Mouse (Mus musculus) megakaryocyte-erythroid progenitor cell, adult 5-6 weeks (primary cell): ENCODE results near the gene Lyar. TPM values are rescaled to one million over a fixed set of nuclear protein-coding genes. Genes with fewer than 3 reads are reported as not detected.

Experiments used
- ATAC-seq: replicated peaks from 2 replicates; pipeline ENCODE4 v1.8.0; 2016; ENCODE audit warnings: mild to moderate bottlenecking, inconsistent platforms; ENCODE audit not compliant: severe bottlenecking, poor library complexity, low FRiP score, low TSS enrichment
- total RNA-seq, 2 experiments: library from RNA; stranded (forward) in 1 of 2; stranded (reverse) in 1 of 2; fragments of 200-1000, 215-1000 nt in 1 of 2; fragments of >200 nt in 1 of 2; fragmentation: Nextera tagmentation in 1 of 2; gene quantifications; 2 replicates each; pipeline ENCODE4 v1.2.3; 2014 to 2017

The Lyar gene
- total RNA-seq, 2 experiments from 2014 or later, result 198 to 298 TPM

GRCm38 (mm10) chr5:38241473-38241834 lies 21.2 kb downstream of the Lyar start:
- ATAC-seq, result no peak

- ATAC-seq, result no peak
Observed at GRCm38 (mm10) chr5:38241966-38242365, 21.7 kb downstream of the Lyar start.

- ATAC-seq, result no peak
Observed at GRCm38 (mm10) chr5:38255195-38255594, 34.9 kb downstream of the Lyar start.

GRCm38 (mm10) chr5:38255644-38256043 lies 35.4 kb downstream of the Lyar start:
- ATAC-seq, result 0 out of 2 replicates have a peak, but pooled peaks have one; percentile 25

- ATAC-seq, result no peak
Observed at GRCm38 (mm10) chr5:38256551-38256950, 36.3 kb downstream of the Lyar start.

- no peak for ATAC-seq
Observed at GRCm38 (mm10) chr5:38258034-38258772, 37.9 kb downstream of the Lyar start.

- ATAC-seq, result no peak
Observed at GRCm38 (mm10) chr5:38258773-38259146, 38.5 kb downstream of the Lyar start.

- no peak for ATAC-seq
Observed at GRCm38 (mm10) chr5:38259455-38260106, 39.3 kb downstream of the Lyar start.

- peak; percentile 92 for ATAC-seq
Observed at GRCm38 (mm10) chr5:38260107-38260682, 39.9 kb downstream of the Lyar start, which contains the start of gene Tmem128. Gene Tmem128, plus strand, starts transcription at chr5:38260185.

GRCm38 (mm10) chr5:38270942-38271341 lies 50.7 kb downstream of the Lyar start:
- no peak for ATAC-seq

- ATAC-seq, result 0 out of 2 replicates have a peak, but pooled peaks have one; percentile 10
Observed at GRCm38 (mm10) chr5:38273831-38274230, 53.6 kb downstream of the Lyar start.

GRCm38 (mm10) chr5:38275771-38276170 lies 55.5 kb downstream of the Lyar start, which contains the start of gene Otop1:
Gene Otop1, plus strand, starts transcription at chr5:38275972.
- no peak for ATAC-seq

- no peak for ATAC-seq
Observed at GRCm38 (mm10) chr5:38276451-38276850, 56.2 kb downstream of the Lyar start.

- ATAC-seq, result no peak
Observed at GRCm38 (mm10) chr5:38277098-38277866, 57.0 kb downstream of the Lyar start.

GRCm38 (mm10) chr5:38277936-38278600 lies 57.8 kb downstream of the Lyar start:
- ATAC-seq, result no peak

- no peak for ATAC-seq
Observed at GRCm38 (mm10) chr5:38280075-38280474, 59.8 kb downstream of the Lyar start.
